Mouse (Mus musculus) stomach, postnatal 0 days (tissue): ENCODE measurements around the gene Kcnmb3. TPM values are rescaled to one million over a fixed set of nuclear protein-coding genes. Genes with fewer than 3 reads are reported as not detected.

Experiments
- ATAC-seq: fragments of 200-750 bp; cut with Nextera tagmentation; 2 replicates; pipeline ENCODE4 v1.8.0; 2017; ENCODE audit not compliant: low FRiP score, low TSS enrichment
- DNase-seq: peaks from one replicate; pipeline ENCODE4 v3.0.0-alpha.2; 2016; ENCODE audit warnings: low spot score
- H3K27ac ChIP-seq: fragments of 300-500 bp; sonication (generic); replicated peaks from 2 replicates; pipeline ENCODE4 v1.5.1; 2014; ENCODE audit warnings: mild to moderate bottlenecking, control low read depth
- H3K27me3 ChIP-seq: fragments of 300-500 bp; sonication (generic); 2 replicates; pipeline ENCODE4 v1.6.1; 2014; ENCODE audit warnings: low read length; ENCODE audit not compliant: control insufficient read depth, insufficient read depth
- H3K36me3 ChIP-seq: fragments of 300-500 bp; sonication (generic); 2 replicates; pipeline ENCODE4 v1.6.1; 2014; ENCODE audit warnings: low read length, mixed read lengths; ENCODE audit not compliant: control insufficient read depth, insufficient read depth
- H3K4me1 ChIP-seq: fragments of 300-500 bp; sonication (generic); replicated peaks from 2 replicates; pipeline ENCODE4 v1.6.1; 2014; ENCODE audit warnings: antibody characterized with exemption; ENCODE audit not compliant: control insufficient read depth, insufficient read depth
- H3K4me2 ChIP-seq: fragments of 300-500 bp; sonication (generic); replicated peaks from 2 replicates; pipeline ENCODE4 v1.6.1; 2014; ENCODE audit warnings: low read depth, mild to moderate bottlenecking, control low read depth, moderate library complexity
- H3K4me3 ChIP-seq: fragments of 300-500 bp; sonication (generic); 2 replicates; pipeline ENCODE4 v1.5.1; 2014; ENCODE audit warnings: low read depth, low read length, control low read depth
- H3K9ac ChIP-seq: fragments of 300-500 bp; sonication (generic); 2 replicates; pipeline ENCODE4 v1.6.1; 2014; ENCODE audit warnings: mild to moderate bottlenecking, low read length, control low read depth, mixed read lengths
- H3K9me3 ChIP-seq: fragments of 300-500 bp; sonication (generic); 2 replicates; pipeline ENCODE4 v1.6.1; 2016; ENCODE audit warnings: low read length; ENCODE audit not compliant: control insufficient read depth
- CTCF ChIP-seq: IDR thresholded peaks from 2 replicates; pipeline ENCODE4 v1.5.1; 2016; ENCODE audit warnings: antibody characterized with exemption, low read depth, mild to moderate bottlenecking, moderate library complexity
- EP300 ChIP-seq: optimal IDR thresholded peaks from 2 replicates; pipeline ENCODE3; 2016; ENCODE audit warnings: antibody characterized with exemption
- WGBS: fragments of 180-500 bp; shearing (Covaris S2); extraction: QIAGEN DNeasy Blood & Tissue Kit; methylation state at CpG from one replicate; pipeline ENCODE4 v1.1.7; 2014; 5-methylcytosine and 5-hydroxymethylcytosine counted together
- polyA plus RNA-seq: library from polyadenylated mRNA; unstranded; fragments of >200 nt; fragmentation: Nextera tagmentation; extraction: Ambion mirVana; gene quantifications from 2 replicates; pipeline ENCODE4 v1.2.1, GENCODE M21; 2015

The Kcnmb3 gene
- polyA plus RNA-seq, 1 experiment from 2014 or later: 0.05 TPM

GRCm38 (mm10) chr3:32529303-32529898 is 37.4 kb upstream of the Kcnmb3 start, which contains the start of gene Mfn1:
Mfn1 (plus strand) TSS chr3:32529465.
- Histone ChIP-seq H3K9ac (peak within 1 kb of the TSS; percentile 87), H3K27me3 (no peaks in the 10 kb centered on the region), H3K4me3 (peak within 1 kb of the TSS; percentile 94), H3K4me1 (no peaks in the 10 kb centered on the region), H3K27ac (peak within 1 kb of the TSS; percentile 87), H3K4me2 (peak within 1 kb of the TSS; percentile 74), H3K36me3 (no peaks in the 10 kb centered on the region), H3K9me3 (no peaks in the 10 kb centered on the region)
- TF ChIP-seq CTCF: no peak; the same call in 1 of the 2 replicates
- 0% methylated on average over 37 of the region's 47 CpGs for WGBS
- peak; percentile 94 for DNase-seq
- peak; percentile 99 for ATAC-seq

- 91% methylated on average over 4 of the region's 4 CpGs for WGBS
- no peak; the same call in 1 of the 2 replicates for ATAC-seq
- H3K4me3 ChIP-seq: no peak overlapping the region
Observed at GRCm38 (mm10) chr3:32527181-32527580, 35.1 kb upstream of the Kcnmb3 start.

GRCm38 (mm10) chr3:32513528-32513927 is 21.5 kb upstream of the Kcnmb3 start:
- H3K9me3 ChIP-seq: no peaks in the 10 kb centered on the region
- ATAC-seq (no peak), DNase-seq (no peak)
- H3K27ac ChIP-seq: no peak overlapping the region
- H3K4me1 ChIP-seq: no peaks in the 10 kb centered on the region
- no peak overlapping the region for H3K9ac ChIP-seq
- H3K27me3 ChIP-seq: no peaks in the 10 kb centered on the region
- H3K4me2 ChIP-seq: no peak overlapping the region
- H3K36me3 ChIP-seq: peaks cover 4% of the 10 kb centered on the region; the same call in 1 of the 2 replicates
- TF ChIP-seq EP300 (no peak), CTCF (no peak)
- H3K4me3 ChIP-seq: no peak overlapping the region

More at GRCm38 (mm10) chr3:32527181-32527580, 35.1 kb upstream of the Kcnmb3 start:
- Histone ChIP-seq H3K27ac (no peak overlapping the region), H3K4me1 (no peaks in the 10 kb centered on the region), H3K27me3 (no peaks in the 10 kb centered on the region), H3K9ac (no peak overlapping the region), H3K9me3 (no peaks in the 10 kb centered on the region), H3K36me3 (no peaks in the 10 kb centered on the region), H3K4me2 (no peak overlapping the region)
- TF ChIP-seq CTCF (no peak), EP300 (no peak)
- no peak for DNase-seq

- no peaks in the 10 kb centered on the region for H3K9me3 ChIP-seq
Observed at GRCm38 (mm10) chr3:32512686-32513284, 20.8 kb upstream of the Kcnmb3 start.

GRCm38 (mm10) chr3:32511191-32511550 is 19.1 kb upstream of the Kcnmb3 start:
- ATAC-seq (no peak), DNase-seq (no peak)
- no peak for TF ChIP-seq CTCF
- no peak for TF ChIP-seq EP300
- Histone ChIP-seq H3K27ac (peak overlapping the region; percentile 93), H3K4me2 (peak overlapping the region; percentile 72), H3K36me3 (no peaks in the 10 kb centered on the region; the same call in 1 of the 2 replicates), H3K9ac (peak overlapping the region; percentile 94), H3K27me3 (no peaks in the 10 kb centered on the region), H3K4me1 (no peaks in the 10 kb centered on the region), H3K9me3 (no peaks in the 10 kb centered on the region), H3K4me3 (peak overlapping the region; percentile 90)
- 3% methylated on average over 13 of the region's 13 CpGs for WGBS

More at GRCm38 (mm10) chr3:32512686-32513284, 20.8 kb upstream of the Kcnmb3 start:
- no peak for ATAC-seq
- no peaks in the 10 kb centered on the region for H3K27me3 ChIP-seq
- no peak overlapping the region for H3K4me3 ChIP-seq
- H3K9ac ChIP-seq: no peak overlapping the region
- TF ChIP-seq CTCF (no peak), EP300 (no peak)
- DNase-seq: no peak
- WGBS: 86% methylated on average over 7 of the region's 7 CpGs
- peaks cover 2% of the 10 kb centered on the region; the same call in 1 of the 2 replicates for H3K36me3 ChIP-seq
- H3K27ac ChIP-seq: no peak overlapping the region
- no peaks in the 10 kb centered on the region for H3K4me1 ChIP-seq
- H3K4me2 ChIP-seq: no peak overlapping the region
